Mouse (Mus musculus) heart, embryonic 13.5 days (tissue): ENCODE data around the gene Med29. TPM values are rescaled to one million over a fixed set of nuclear protein-coding genes. Genes with fewer than 3 reads are reported as not detected.

Experiments
- ATAC-seq: fragments of 200-750 bp; cut with Nextera tagmentation; 2 replicates; pipeline ENCODE4 v1.8.0; 2017; ENCODE audit warnings: moderate TSS enrichment; ENCODE audit not compliant: insufficient number of reproducible peaks, low FRiP score, low TSS enrichment; ENCODE audit errors: extremely low read depth
- H3K27ac ChIP-seq: fragments of 300-500 bp; sonication (generic); replicated peaks from 2 replicates; pipeline ENCODE4 v1.5.1; 2015; ENCODE audit warnings: moderate library complexity, mild to moderate bottlenecking, inconsistent platforms
- H3K27me3 ChIP-seq: fragments of 300-500 bp; sonication (generic); replicated peaks from 2 replicates; pipeline ENCODE4 v1.6.1; 2015; ENCODE audit warnings: mild to moderate bottlenecking, inconsistent platforms
- H3K36me3 ChIP-seq: fragments of 300-500 bp; sonication (generic); 2 replicates; pipeline ENCODE4 v1.6.1; 2015; ENCODE audit warnings: mild to moderate bottlenecking, inconsistent platforms
- H3K4me1 ChIP-seq: fragments of 300-500 bp; sonication (generic); 2 replicates; pipeline ENCODE4 v1.6.1; 2015; ENCODE audit warnings: inconsistent platforms
- H3K4me2 ChIP-seq: fragments of 300-500 bp; sonication (generic); 2 replicates; pipeline ENCODE4 v1.6.1; 2015; ENCODE audit warnings: inconsistent platforms, mild to moderate bottlenecking, moderate library complexity
- H3K4me3 ChIP-seq: fragments of 300-500 bp; sonication (generic); 2 replicates; pipeline ENCODE4 v1.5.1; 2015; ENCODE audit warnings: moderate library complexity, mild to moderate bottlenecking, inconsistent platforms
- H3K9ac ChIP-seq: fragments of 300-500 bp; sonication (generic); 2 replicates; pipeline ENCODE4 v1.6.1; 2015; ENCODE audit warnings: inconsistent platforms, mild to moderate bottlenecking, moderate library complexity
- H3K9me3 ChIP-seq: fragments of 300-500 bp; sonication (generic); 2 replicates; pipeline ENCODE4 v1.6.1; 2016; ENCODE audit warnings: inconsistent platforms
- WGBS: fragments of 180-500 bp; shearing (Covaris S2); methylation state at CpG from one replicate; pipeline ENCODE4 v1.1.7; 2015; ENCODE audit warnings: mixed read lengths; 5-methylcytosine and 5-hydroxymethylcytosine counted together
- polyA plus RNA-seq: library from polyadenylated mRNA; unstranded; fragments of >200 nt; fragmentation: Nextera tagmentation; extraction: Ambion mirVana; gene quantifications from 2 replicates; pipeline ENCODE4 v1.2.1, GENCODE M21; 2015

The Med29 gene
- polyA plus RNA-seq = 49.9 and 54.2 TPM in 2 replicates

DNA sequence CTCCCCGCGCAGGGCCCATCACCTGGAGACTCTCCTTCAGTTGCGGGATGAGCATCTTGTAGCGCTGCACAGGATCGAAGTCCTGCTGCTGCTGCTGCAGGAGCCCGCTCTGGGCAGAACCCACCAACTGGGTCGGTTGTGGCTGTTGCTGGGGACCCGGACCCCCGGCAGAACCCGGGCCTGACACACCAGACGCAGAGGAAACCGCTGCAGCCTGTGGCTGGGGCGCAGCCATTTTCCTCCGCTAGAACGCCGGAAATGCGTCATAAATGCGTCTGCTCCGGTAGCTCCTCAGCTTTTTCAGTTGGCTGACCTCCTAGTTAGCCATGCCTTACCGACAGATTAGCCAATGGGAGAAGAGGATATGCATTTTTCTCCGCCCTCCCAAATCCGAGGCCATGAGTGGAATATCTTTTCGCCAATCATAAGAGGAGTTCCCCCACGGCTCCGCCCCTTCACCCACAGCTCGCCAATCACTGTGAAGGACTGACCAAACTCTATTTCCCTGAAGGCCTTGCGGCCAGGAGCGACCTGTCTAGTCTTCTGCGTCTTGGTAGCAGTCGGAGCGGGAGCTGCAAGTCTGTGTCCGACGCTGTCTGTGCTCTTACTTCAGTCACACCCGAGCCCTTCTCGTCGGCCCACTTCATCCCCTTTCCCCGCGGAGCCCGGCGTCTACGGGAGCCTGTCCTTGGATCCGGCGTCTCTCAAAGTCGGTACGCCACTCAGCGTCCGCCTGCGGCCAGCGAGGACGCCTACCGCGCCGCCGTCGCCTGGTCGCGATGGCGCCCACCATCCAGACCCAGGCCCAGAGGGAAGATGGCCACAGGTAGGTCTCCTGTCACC lies at the start of gene Med29, which contains the start of gene Paf1:
Gene Med29 (minus strand): TSS at position 280 of the 843 bp plus-strand sequence.
Gene Paf1 (plus strand): TSS at position 523 of the 843 bp plus-strand sequence.
- WGBS = under 1% methylated on average over 58 of the region's 58 CpGs
- ATAC-seq = peak; percentile 94

DNA sequence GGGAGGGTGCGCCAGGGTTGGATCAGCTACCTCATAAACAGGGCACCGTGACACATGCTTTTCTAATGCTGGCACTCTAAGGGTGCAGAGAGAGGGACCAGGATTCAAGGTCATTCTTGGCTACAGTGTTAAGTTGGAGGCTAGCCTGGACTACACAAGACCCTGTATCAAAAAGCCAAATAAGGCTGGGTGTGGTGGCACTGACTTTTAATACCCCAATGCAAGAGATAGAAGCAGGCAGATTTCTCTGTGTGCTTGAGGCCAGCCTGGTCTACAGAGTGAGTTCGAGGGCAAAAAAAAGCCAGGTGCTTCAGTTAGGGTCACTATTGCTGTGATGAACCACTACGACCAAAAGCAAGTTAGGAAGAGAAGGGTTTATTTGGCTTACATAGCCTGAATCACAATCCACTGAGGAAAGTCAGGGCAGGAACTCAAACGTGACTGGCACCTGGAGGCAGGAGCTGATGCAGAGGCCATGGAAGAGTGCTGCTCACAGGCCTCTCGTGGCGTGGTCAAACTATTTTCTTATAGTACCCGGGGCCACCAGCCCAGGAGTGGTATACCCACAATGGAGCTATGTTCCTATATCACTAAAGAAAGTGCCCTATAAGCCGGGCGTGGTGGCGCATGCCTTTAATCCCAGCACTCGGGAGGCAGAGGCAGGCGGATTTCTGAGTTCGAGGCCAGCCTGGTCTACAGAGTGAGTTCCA lies 49.4 kb upstream of the Med29 start:
- no peak for ATAC-seq
- Histone ChIP-seq H3K4me1 (peaks cover 9% of the 10 kb centered on the region), H3K4me2 (no peak overlapping the region), H3K36me3 (no peaks in the 10 kb centered on the region), H3K9ac (no peak overlapping the region), H3K4me3 (no peak overlapping the region), H3K9me3 (no peaks in the 10 kb centered on the region), H3K27me3 (peaks cover 13% of the 10 kb centered on the region), H3K27ac (peak overlapping the region; percentile 66)
- WGBS = 85% methylated on average over 14 of the region's 14 CpGs

More for the DNA sequence above, at the start of gene Med29, which contains the start of gene Paf1:
- Histone ChIP-seq H3K4me1 (peaks cover 16% of the 10 kb centered on the region), H3K27ac (peak within 1 kb of the TSS; percentile 76), H3K9ac (peak within 1 kb of the TSS; percentile 92), H3K4me3 (peak within 1 kb of the TSS; percentile 75), H3K36me3 (peaks cover 67% of the 10 kb centered on the region), H3K4me2 (peak within 1 kb of the TSS; percentile 82), H3K27me3 (no peaks in the 10 kb centered on the region), H3K9me3 (no peaks in the 10 kb centered on the region)

DNA sequence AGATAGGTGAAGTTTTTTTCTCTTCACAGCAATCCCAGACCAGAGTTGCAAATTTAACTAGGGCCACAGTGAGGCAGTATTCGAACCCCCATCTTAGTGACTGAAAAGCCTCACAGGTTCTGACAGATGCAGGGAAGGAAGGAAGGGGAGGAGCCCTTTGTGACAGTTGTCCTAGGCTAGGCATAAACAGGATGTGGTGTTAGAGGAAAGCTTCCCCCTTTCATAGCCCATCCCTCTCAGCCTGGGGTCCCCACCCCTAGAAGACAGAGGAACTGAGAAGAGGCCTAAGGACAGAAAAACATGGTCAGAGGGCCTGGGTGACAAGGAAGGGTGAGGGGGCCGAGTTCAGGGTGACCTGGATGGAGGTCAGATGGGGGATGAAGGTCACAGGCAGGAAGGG lies 48.2 kb upstream of the Med29 start:
- Histone ChIP-seq H3K4me2 (no peak overlapping the region), H3K27me3 (peaks cover 8% of the 10 kb centered on the region), H3K9ac (no peak overlapping the region; the same call in 1 of the 2 replicates), H3K9me3 (no peaks in the 10 kb centered on the region), H3K4me1 (peaks cover 7% of the 10 kb centered on the region; the same call in 1 of the 2 replicates), H3K27ac (no peak overlapping the region), H3K36me3 (no peaks in the 10 kb centered on the region), H3K4me3 (no peak overlapping the region)
- WGBS = 48% methylated on average over 2 of the region's 2 CpGs
- no peak for ATAC-seq

DNA sequence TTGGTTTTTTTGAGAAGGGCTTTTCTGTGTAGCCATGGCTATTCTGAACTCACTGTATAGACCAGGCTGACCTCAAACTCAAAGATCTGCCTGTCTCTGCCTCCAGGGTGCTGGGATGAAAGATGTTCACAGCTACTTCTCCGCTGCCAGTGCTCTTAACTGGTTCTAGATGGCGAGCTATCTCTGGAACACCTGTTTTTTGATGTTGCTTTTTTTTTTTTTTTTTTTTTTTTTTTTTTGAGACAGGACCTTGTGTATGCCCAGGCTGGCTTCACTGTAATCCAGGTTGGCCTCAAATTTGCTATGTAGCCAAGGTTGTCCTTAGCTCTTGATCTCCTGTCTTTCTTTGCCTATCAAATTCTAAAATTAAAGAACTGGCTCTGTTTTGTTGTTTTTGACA lies 46.3 kb upstream of the Med29 start:
- Histone ChIP-seq H3K36me3 (no peaks in the 10 kb centered on the region), H3K9ac (no peak overlapping the region), H3K27ac (no peak overlapping the region), H3K4me1 (peaks cover 25% of the 10 kb centered on the region), H3K4me2 (no peak overlapping the region), H3K4me3 (no peak overlapping the region), H3K9me3 (no peaks in the 10 kb centered on the region), H3K27me3 (no peaks in the 10 kb centered on the region)
- no peak for ATAC-seq
- WGBS = 75% methylated on average over 2 of the region's 2 CpGs

DNA sequence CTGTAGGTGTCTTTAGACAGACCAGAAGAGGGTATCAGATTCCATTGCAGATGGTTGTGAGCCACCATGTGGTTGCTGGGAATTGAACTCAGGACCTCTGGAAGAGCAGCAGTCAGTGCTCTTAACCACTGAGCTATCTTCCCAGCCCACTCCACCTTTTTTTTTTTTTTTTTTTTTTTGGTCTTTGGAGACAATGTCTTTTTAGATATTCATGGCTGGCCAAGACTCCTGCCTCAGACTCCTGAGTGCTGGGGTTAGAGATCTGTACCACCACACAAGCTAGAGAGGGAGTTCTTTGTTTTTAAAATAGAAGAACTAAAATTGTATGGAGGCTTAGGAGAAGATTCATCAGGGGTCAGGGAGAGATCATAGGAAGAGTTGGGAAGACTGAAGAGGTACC lies 45.5 kb upstream of the Med29 start:
- no peaks in the 10 kb centered on the region for H3K27me3 ChIP-seq
- H3K9ac ChIP-seq = no peak overlapping the region
- H3K4me3 ChIP-seq = no peak overlapping the region
- H3K27ac ChIP-seq = no peak overlapping the region
- H3K4me2 ChIP-seq = no peak overlapping the region
- H3K9me3 ChIP-seq = no peaks in the 10 kb centered on the region
- peaks cover 33% of the 10 kb centered on the region for H3K4me1 ChIP-seq
- no peak for ATAC-seq
- H3K36me3 ChIP-seq = peaks cover 5% of the 10 kb centered on the region; the same call in 1 of the 2 replicates

DNA sequence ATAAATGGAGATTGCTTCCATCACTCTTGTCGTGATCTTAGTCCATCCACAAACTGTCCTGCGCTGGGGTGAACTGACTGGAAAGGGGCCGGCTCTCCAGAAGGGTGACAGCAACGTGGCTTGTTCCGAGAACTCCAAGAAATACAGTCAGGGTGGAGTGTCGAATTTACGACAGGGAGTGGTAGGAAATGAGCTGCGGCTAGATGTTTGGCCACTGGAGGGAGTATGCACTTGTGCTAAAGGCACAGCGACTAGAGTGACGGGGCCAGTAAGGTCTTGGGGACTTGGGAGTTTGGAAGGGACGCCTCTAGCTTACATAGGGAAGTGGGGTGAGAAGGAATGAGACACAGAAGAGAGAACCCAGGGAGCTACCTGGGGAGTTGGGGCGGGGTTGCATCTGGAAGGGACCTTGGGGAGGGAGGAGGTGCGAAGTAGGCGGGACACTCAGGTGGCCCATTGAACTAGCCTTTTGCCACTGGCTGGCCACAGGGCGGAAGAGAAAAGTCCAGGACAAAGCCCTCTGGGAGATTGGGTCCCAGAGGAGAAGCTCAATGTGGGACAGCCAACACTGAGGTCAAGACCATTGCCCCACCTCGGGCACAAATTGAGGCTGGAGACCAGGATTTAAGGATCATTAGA lies 44.5 kb upstream of the Med29 start, which contains the start of gene Gmfg:
Gene Gmfg (plus strand): TSS at position 516 of the 639 bp plus-strand sequence.
- Histone ChIP-seq H3K9ac (peak within 1 kb of the TSS; percentile 82), H3K4me1 (peaks cover 42% of the 10 kb centered on the region), H3K27me3 (no peaks in the 10 kb centered on the region), H3K27ac (peak within 1 kb of the TSS; percentile 68), H3K4me3 (peak within 1 kb of the TSS; percentile 96), H3K36me3 (peaks cover 14% of the 10 kb centered on the region; the same call in 1 of the 2 replicates), H3K9me3 (no peaks in the 10 kb centered on the region), H3K4me2 (peak within 1 kb of the TSS; percentile 84)
- WGBS = 2% methylated on average over 16 of the region's 16 CpGs
- ATAC-seq = peak; percentile 2; the same call in 1 of the 2 replicates

DNA sequence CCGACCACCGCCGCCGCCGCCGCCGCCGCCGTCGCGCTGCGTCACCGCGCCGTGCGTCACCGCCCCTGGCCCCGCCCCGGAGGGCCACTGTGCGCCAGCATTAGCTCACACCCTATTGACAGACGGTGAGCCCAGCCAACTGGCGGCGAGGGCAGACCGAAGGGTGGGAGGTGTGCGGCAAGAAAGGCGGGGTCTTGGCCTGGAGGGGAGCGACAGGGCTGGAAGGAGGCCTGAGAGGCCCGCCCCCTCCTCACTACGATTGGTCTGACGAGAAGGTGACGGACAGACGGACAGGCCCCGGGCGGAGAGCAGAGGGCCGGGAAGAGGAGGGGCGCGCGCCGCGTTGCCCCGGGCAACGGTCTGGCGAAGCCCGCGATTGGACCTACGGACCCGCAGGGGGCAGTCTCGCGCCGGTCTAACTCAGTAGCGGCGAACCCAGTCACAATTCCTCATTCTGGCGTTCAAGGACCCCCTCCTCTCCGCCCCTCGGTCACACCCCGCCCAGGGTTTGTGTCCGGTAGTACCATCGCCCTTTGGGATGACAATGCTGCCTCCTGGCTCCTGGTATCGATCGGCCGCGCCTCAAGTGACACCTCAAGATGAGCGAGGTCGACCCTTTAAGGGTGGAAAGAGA lies 43.9 kb upstream of the Med29 start:
- Histone ChIP-seq H3K9ac (peak overlapping the region; percentile 99), H3K4me1 (peaks cover 49% of the 10 kb centered on the region), H3K27me3 (no peaks in the 10 kb centered on the region), H3K36me3 (peaks cover 21% of the 10 kb centered on the region), H3K9me3 (no peaks in the 10 kb centered on the region), H3K27ac (peak overlapping the region; percentile 68), H3K4me3 (peak overlapping the region; percentile 96), H3K4me2 (peak overlapping the region; percentile 91)
- WGBS = under 1% methylated on average over 52 of the region's 64 CpGs
- peak; percentile 98 for ATAC-seq

DNA sequence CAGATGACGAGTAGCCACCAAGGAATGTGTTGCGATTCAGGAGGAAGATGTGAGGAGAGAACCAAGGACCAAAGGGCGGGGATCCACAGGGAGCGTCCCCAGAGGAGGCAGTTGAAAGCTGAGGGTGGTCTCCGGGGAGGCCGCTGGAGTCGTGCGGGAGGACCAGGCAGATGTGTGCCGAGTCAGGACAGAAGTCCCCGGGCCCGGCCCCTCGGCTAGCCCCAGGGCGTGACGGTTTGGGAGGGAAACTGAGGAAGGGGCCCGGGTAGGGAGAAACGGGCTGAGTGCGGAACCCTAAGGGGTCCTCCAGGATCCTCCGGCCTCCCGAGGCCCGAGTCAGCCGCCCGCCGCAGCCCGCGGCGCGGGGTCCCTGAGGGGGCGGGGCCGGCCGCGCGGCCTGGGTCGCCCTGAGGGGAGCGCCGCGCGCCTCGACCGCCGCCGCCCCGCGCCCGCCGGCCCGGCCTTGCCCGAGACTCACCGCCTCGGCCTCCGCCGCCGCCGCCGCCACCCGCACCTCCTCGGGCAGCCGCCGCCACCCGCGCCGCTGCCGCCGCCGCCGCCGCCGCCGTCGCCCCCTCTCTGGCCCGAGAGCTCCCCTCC lies 43.3 kb upstream of the Med29 start:
- peaks cover 25% of the 10 kb centered on the region for H3K36me3 ChIP-seq

DNA sequence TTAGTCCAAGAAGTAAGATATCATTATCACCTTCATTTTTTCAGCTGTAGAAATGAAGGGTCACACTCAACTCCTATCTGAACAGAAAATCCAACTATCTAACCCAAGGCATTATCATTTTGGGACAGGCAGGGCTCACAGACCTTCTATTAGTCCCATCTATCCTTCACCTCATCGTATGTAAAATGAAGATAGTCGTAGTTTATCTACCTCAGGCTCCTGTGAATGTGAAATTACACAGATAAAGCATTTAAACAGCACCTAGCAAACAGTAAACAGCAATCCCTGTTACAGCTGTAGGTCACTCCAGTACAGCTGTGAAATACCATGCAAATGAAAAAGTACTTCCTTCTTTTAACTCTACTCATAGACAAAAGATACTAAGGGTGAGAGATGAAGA lies 39.7 kb upstream of the Med29 start:
- Histone ChIP-seq H3K9ac (no peak overlapping the region), H3K4me1 (peaks cover 59% of the 10 kb centered on the region), H3K27ac (peak overlapping the region; percentile 38), H3K36me3 (peaks cover 38% of the 10 kb centered on the region), H3K4me2 (peak overlapping the region; percentile 20), H3K4me3 (no peak overlapping the region), H3K27me3 (no peaks in the 10 kb centered on the region), H3K9me3 (no peaks in the 10 kb centered on the region)
- 67% methylated on average over 2 of the region's 2 CpGs for WGBS
- no peak for ATAC-seq

More for the DNA sequence above, 43.3 kb upstream of the Med29 start:
- Histone ChIP-seq H3K4me1 (peaks cover 50% of the 10 kb centered on the region), H3K4me2 (peak overlapping the region; percentile 91), H3K27ac (peak overlapping the region; percentile 56), H3K9ac (peak overlapping the region; percentile 99), H3K4me3 (peak overlapping the region; percentile 96), H3K27me3 (no peaks in the 10 kb centered on the region), H3K9me3 (no peaks in the 10 kb centered on the region)
- under 1% methylated on average over 54 of the region's 70 CpGs for WGBS
- peak; percentile 10 for ATAC-seq

DNA sequence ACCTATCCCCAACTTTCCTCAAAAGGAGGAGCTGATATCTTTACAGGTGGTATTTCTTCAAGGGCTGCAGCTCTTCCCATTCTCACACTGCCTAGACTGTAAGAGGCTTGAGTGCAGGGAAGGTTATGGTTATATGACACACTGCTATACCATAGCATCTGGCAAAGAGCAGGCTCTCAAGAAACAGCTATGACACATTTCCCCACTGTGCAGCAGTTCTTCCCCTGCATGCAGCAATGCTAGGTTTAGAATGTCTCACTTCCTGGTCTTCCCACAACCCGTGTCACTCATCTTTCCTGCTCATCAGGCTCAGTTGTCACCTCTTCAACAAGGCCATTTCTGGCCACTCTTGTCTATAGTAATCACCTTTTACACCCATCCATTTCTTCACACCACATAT lies 38.0 kb upstream of the Med29 start:
- H3K9me3 ChIP-seq = no peaks in the 10 kb centered on the region
- no peak overlapping the region for H3K4me2 ChIP-seq
- peaks cover 41% of the 10 kb centered on the region for H3K36me3 ChIP-seq
- peaks cover 58% of the 10 kb centered on the region for H3K4me1 ChIP-seq
- H3K9ac ChIP-seq = no peak overlapping the region
- 59% methylated on average over 1 of the region's 1 CpGs for WGBS
- no peak for ATAC-seq
- no peaks in the 10 kb centered on the region for H3K27me3 ChIP-seq
- H3K27ac ChIP-seq = no peak overlapping the region
- H3K4me3 ChIP-seq = no peak overlapping the region
